Mouse (Mus musculus) thymus, adult 2 months (tissue): Measurements from ENCODE around the gene Clec2i. TPM values are rescaled to one million over a fixed set of nuclear protein-coding genes. Genes with fewer than 3 reads are reported as not detected.

Source experiments
- DNase-seq: peaks from one replicate; pipeline ENCODE4 v3.0.0; 2021
- H3K27ac ChIP-seq: fragments of 200-500 bp; 2 replicates; pipeline ENCODE4 v1.5.1; 2012; ENCODE audit warnings: low read length, control low read depth; ENCODE audit not compliant: control insufficient read depth, insufficient read depth
- H3K27me3 ChIP-seq: fragments of 200-500 bp; 2 replicates; pipeline ENCODE4 v1.6.1; 2012; ENCODE audit warnings: mild to moderate bottlenecking, low read length, moderate library complexity, mixed read lengths; ENCODE audit not compliant: control insufficient read depth, insufficient read depth
- H3K36me3 ChIP-seq: fragments of 200-500 bp; 2 replicates; pipeline ENCODE4 v1.6.1; 2012; ENCODE audit warnings: mild to moderate bottlenecking, low read length, moderate library complexity; ENCODE audit not compliant: control insufficient read depth, insufficient read depth
- H3K4me1 ChIP-seq: fragments of 200-500 bp; replicated peaks from 2 replicates; pipeline ENCODE4 v1.6.1; 2012; ENCODE audit warnings: low read length; ENCODE audit not compliant: control insufficient read depth, insufficient read depth
- H3K4me3 ChIP-seq: fragments of 200-500 bp; 2 replicates; pipeline ENCODE4 v1.5.1; 2012; ENCODE audit warnings: mild to moderate bottlenecking, low read length, control low read depth, moderate library complexity; ENCODE audit not compliant: control insufficient read depth, insufficient read depth
- CTCF ChIP-seq: fragments of 200-500 bp; IDR thresholded peaks from 2 replicates; pipeline ENCODE4 v1.5.1; 2012; ENCODE audit warnings: mild to moderate bottlenecking, control low read depth, low read length, moderate library complexity, borderline replicate concordance; ENCODE audit not compliant: control insufficient read depth, poor library complexity, insufficient read depth; ENCODE audit errors: extremely low read depth
- POLR2A ChIP-seq: fragments of 200-500 bp; IDR thresholded peaks from 2 replicates; pipeline ENCODE4 v1.6.1; 2012; ENCODE audit warnings: mild to moderate bottlenecking, low read length, control low read depth, moderate library complexity; ENCODE audit not compliant: control insufficient read depth, poor library complexity, insufficient read depth; ENCODE audit errors: extremely low read depth
- WGBS: fragments of 180-500 bp; shearing (Covaris S2); methylation state at CpG from one replicate; pipeline ENCODE4 v1.1.7; 2018; 5-methylcytosine and 5-hydroxymethylcytosine counted together
- polyA plus RNA-seq: library from polyadenylated mRNA; depleted of rRNA; stranded (reverse); fragments of >200 nt; gene quantifications from 2 replicates; pipeline ENCODE4 v1.2.3, GENCODE M21; 2012

Clec2i gene
- polyA plus RNA-seq, 1 experiment: 12.1 TPM

- H3K4me3 ChIP-seq: no peak overlapping the region
- peak; percentile 81 for DNase-seq
- no peaks in the 10 kb centered on the region for H3K27me3 ChIP-seq
- H3K36me3 ChIP-seq: no peaks in the 10 kb centered on the region; the same call in 1 of the 2 replicates
- WGBS: 56% methylated on average over 12 of the region's 12 CpGs
- no peak overlapping the region for H3K27ac ChIP-seq
- TF ChIP-seq POLR2A (no peak), CTCF (no peak)
- peaks cover 18% of the 10 kb centered on the region for H3K4me1 ChIP-seq
Measured at GRCm38 (mm10) chr6:128854024-128854820, 33.2 kb upstream of the Clec2i start.

DNA sequence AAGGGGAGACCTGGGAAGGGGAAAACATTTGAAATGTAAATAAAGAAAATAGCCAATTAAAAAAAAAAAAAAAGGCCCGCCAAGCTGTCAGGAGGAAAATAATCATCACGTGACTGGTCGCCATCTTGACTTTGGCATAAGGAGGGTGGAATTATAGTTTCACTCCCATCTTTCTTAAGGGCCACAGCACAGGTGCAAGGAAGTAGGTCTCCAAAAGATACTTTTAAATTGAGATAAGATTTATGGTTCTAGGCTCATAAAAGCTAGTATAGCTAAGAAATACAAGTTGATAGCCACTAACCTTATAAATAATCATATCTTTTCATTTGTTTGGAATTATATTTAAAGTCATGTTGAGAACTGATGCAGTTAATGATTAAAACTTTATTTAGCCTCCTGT lies 32.5 kb upstream of the Clec2i start:
- DNase-seq: no peak

DNA sequence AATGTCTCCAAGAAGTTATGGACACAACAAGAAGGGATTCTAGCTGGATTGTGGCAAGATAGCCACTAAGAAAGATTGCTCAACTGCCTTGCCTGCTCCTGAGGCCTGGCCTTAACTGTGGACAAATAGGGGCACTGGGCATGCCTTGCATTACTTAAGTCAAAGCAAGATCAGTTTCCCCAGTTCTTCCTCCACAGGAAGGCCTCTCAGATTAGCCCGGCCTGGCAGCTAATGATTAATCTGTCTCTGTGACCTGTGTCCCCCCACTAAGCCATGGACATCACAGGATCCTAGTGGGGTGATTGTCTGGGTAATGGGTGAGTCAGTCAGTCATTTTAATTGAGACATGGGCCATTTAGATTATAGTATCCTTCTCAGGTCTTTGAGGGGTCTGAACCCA lies 31.9 kb upstream of the Clec2i start:
- TF ChIP-seq POLR2A (no peak), CTCF (no peak)
- H3K36me3 ChIP-seq: no peaks in the 10 kb centered on the region
- no peak for DNase-seq
- H3K4me3 ChIP-seq: no peak overlapping the region
- H3K27me3 ChIP-seq: no peaks in the 10 kb centered on the region
- peaks cover 18% of the 10 kb centered on the region for H3K4me1 ChIP-seq
- H3K27ac ChIP-seq: no peak overlapping the region
- WGBS: 78% methylated on average over 1 of the region's 1 CpGs

More for the DNA sequence above, 32.5 kb upstream of the Clec2i start:
- Histone ChIP-seq H3K27ac (no peak overlapping the region), H3K36me3 (no peaks in the 10 kb centered on the region), H3K27me3 (no peaks in the 10 kb centered on the region), H3K4me1 (peaks cover 18% of the 10 kb centered on the region), H3K4me3 (no peak overlapping the region)
- no peak for TF ChIP-seq POLR2A
- no peak for TF ChIP-seq CTCF
- WGBS: 94% methylated on average over 3 of the region's 3 CpGs

GRCm38 (mm10) chr6:128856250-128856649 lies 31.1 kb upstream of the Clec2i start:
- H3K36me3 ChIP-seq: no peaks in the 10 kb centered on the region
- peak overlapping the region; percentile 5; the same call in 1 of the 2 replicates for H3K27ac ChIP-seq
- no peak for DNase-seq
- 15% methylated on average over 5 of the region's 5 CpGs for WGBS
- peaks cover 18% of the 10 kb centered on the region for H3K4me1 ChIP-seq
- TF ChIP-seq POLR2A (no peak), CTCF (no peak)
- H3K27me3 ChIP-seq: no peaks in the 10 kb centered on the region
- H3K4me3 ChIP-seq: no peak overlapping the region

GRCm38 (mm10) chr6:128857976-128858375 lies 29.4 kb upstream of the Clec2i start:
- H3K4me3 ChIP-seq: no peak overlapping the region
- H3K36me3 ChIP-seq: no peaks in the 10 kb centered on the region
- no peak for TF ChIP-seq CTCF
- TF ChIP-seq POLR2A: no peak
- WGBS: 97% methylated on average over 2 of the region's 2 CpGs
- peaks cover 11% of the 10 kb centered on the region for H3K4me1 ChIP-seq
- H3K27ac ChIP-seq: no peak overlapping the region
- no peak for DNase-seq
- no peaks in the 10 kb centered on the region for H3K27me3 ChIP-seq

DNA sequence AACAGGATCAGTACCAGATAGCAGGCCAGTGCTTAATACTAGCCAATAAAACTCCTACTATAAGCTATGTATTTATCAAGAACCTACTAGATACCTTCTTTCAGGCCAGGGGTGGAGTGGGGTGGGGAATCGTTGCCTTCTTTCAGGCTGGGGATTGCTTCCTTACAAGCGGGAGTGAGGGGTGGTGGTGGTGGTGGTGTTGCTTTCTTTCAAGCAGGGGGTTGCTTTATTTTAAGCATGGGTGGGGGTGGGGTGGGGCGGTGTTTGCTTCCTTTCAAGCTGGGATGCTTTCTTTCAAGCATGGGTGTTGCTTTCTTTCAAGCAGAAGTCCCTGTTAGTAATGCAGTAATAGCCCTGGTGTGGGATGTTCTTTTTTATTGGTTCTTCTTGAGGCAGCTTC lies 18.5 kb upstream of the Clec2i start:
- peaks cover 6% of the 10 kb centered on the region for H3K4me1 ChIP-seq
- no peaks in the 10 kb centered on the region for H3K36me3 ChIP-seq
- WGBS: 60% methylated on average over 3 of the region's 3 CpGs
- peak; percentile 55 for DNase-seq
- TF ChIP-seq CTCF (no peak), POLR2A (no peak)
- H3K4me3 ChIP-seq: no peak overlapping the region
- no peak overlapping the region for H3K27ac ChIP-seq
- H3K27me3 ChIP-seq: no peaks in the 10 kb centered on the region

DNA sequence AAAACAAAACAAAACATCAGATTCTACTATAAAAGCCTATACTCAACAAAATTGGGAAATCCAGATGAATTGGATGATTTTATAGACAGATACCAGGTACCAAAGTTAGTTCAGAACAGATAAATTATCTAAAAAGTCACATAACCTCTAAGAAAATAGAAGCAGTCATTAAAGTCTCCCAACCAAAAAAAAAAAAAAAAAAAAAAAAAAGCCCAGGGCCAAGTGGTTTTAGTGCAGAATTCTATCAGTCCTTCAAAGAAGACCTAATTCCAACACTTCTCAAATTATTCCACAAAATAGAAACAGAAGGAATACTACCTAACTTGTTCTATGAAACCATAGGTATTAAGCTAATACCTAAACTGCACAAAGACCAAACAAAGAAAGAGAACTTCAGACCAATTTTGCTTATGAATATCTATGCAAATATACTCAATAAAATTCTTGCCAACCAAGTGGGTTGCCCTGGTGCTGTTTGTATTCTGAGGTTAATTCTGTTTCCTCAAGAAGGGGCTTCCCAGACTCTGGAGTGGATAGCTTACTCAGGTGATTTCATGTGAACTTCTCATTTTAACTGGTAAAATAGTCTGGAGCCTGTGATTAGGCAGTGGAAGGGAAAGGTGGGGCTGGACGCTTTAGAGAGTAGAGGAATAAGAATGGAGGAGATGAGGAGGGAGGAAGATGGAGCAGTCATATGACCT lies 15.3 kb upstream of the Clec2i start:
- no peak for DNase-seq
- no peak for TF ChIP-seq POLR2A
- TF ChIP-seq CTCF: no peak
- Histone ChIP-seq H3K27ac (no peak overlapping the region), H3K4me1 (peaks cover 6% of the 10 kb centered on the region), H3K36me3 (no peaks in the 10 kb centered on the region), H3K4me3 (no peak overlapping the region), H3K27me3 (no peaks in the 10 kb centered on the region)
- 100% methylated on average over 1 of the region's 1 CpGs for WGBS
